Mouse (Mus musculus) testis, adult 2 months (tissue): ENCODE results near the gene Slc2a9. TPM values are rescaled to one million over a fixed set of nuclear protein-coding genes. Genes with fewer than 3 reads are reported as not detected.

Source experiments
- H3K27ac ChIP-seq: fragments of 200-500 bp; 2 replicates; pipeline ENCODE4 v1.5.1; 2012; ENCODE audit warnings: low read depth, low read length; ENCODE audit not compliant: control insufficient read depth, insufficient read depth
- H3K27me3 ChIP-seq: fragments of 200-500 bp; 2 replicates; pipeline ENCODE4 v1.6.1; 2012; ENCODE audit warnings: mild to moderate bottlenecking, low read length, moderate library complexity; ENCODE audit not compliant: control insufficient read depth, insufficient read depth
- H3K36me3 ChIP-seq: fragments of 200-500 bp; 2 replicates; pipeline ENCODE4 v1.6.1; 2012; ENCODE audit warnings: mild to moderate bottlenecking, low read length; ENCODE audit not compliant: control insufficient read depth, insufficient read depth
- H3K4me1 ChIP-seq: fragments of 200-500 bp; 2 replicates; pipeline ENCODE4 v1.6.1; 2012; ENCODE audit warnings: low read length; ENCODE audit not compliant: control insufficient read depth, insufficient read depth
- H3K4me3 ChIP-seq: fragments of 200-500 bp; 2 replicates; pipeline ENCODE4 v1.5.1; 2012; ENCODE audit warnings: low read depth, mild to moderate bottlenecking, low read length, moderate library complexity, mixed read lengths; ENCODE audit not compliant: control insufficient read depth
- CTCF ChIP-seq: fragments of 200-500 bp; IDR thresholded peaks from 2 replicates; pipeline ENCODE4 v1.5.1; 2012; ENCODE audit warnings: low read depth, mild to moderate bottlenecking, inconsistent platforms, low read length, moderate library complexity; ENCODE audit not compliant: control insufficient read depth, insufficient read depth, insufficient replicate concordance
- POLR2A ChIP-seq: fragments of 200-500 bp; IDR thresholded peaks from 2 replicates; pipeline ENCODE4 v1.6.1; 2012; ENCODE audit warnings: low read depth, mild to moderate bottlenecking, inconsistent platforms, low read length, moderate library complexity; ENCODE audit not compliant: control insufficient read depth
- polyA plus RNA-seq: library from polyadenylated mRNA; depleted of rRNA; stranded (reverse); fragments of >200 nt; gene quantifications from 2 replicates; pipeline ENCODE4 v1.2.3, GENCODE M21; 2012

Gene Slc2a9
- polyA plus RNA-seq, 1 experiment = 0.19 TPM

DNA sequence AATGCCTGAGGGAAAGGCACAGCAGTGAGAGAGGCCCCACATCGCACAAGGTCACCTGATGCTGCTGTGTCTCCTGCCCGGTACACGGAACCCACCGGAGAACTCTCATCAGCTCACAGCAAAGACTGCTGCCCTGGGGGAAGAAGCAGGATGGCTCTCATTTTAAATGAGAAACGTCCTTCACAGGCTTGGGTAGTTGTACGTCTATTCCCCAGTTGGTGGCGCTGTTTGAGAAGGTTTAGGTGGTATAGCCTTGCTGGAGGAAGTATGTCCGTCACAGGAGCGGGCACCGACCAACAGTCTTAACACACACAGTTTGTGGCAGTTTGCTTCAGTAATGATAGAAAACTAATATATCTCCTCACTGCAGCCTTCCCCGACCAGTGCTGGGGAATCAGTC is 66.3 kb downstream of the Slc2a9 start:
- TF ChIP-seq CTCF (peak; percentile 29; the same call in 1 of the 2 replicates), POLR2A (no peak)
- Histone ChIP-seq H3K36me3 (no peaks in the 10 kb centered on the region), H3K4me1 (no peaks in the 10 kb centered on the region), H3K27ac (no peak overlapping the region), H3K4me3 (no peak overlapping the region), H3K27me3 (no peaks in the 10 kb centered on the region)

DNA sequence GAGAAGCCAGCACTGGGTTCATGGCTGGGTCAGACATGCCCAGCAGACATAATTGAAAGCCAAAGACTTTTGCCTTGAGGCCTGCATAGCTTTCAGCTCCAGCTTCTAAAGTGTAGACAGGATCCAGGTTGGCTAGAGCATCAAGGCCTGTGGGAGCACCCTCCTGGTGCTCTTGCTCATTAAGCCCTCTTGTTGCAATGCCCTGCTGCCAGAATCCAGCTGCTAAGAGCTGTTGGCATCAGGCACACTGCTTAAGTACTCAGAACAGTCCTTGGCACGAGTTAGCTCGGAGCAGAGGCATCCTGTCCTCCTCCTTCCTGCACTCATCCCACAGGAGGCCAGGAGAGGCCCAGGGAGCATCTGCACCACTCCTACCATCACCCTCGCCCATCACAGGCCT is 68.1 kb downstream of the Slc2a9 start:
- Histone ChIP-seq H3K27ac (no peak overlapping the region), H3K27me3 (no peaks in the 10 kb centered on the region), H3K36me3 (no peaks in the 10 kb centered on the region), H3K4me3 (no peak overlapping the region), H3K4me1 (no peaks in the 10 kb centered on the region)
- TF ChIP-seq POLR2A (no peak), CTCF (no peak)

DNA sequence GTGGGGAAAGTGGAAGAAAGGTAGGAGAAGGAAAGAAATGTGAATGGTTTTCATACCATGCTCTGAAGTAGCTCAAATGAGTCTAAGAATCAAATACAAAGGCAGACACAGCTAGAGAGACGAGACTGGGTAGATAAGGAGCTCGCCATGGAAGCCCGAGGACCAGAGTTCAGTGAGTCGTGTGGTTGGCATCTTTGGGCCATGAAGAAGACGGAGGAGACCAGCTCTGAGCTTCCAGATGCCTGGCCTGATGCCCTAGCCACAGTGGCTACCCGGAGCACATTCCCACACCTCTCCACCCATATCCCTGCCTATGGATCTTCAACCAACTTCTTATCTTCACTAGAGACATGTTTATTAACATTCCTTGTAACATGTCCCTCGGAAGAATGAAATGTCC is 71.7 kb downstream of the Slc2a9 start:
- no peaks in the 10 kb centered on the region for H3K36me3 ChIP-seq
- no peaks in the 10 kb centered on the region for H3K4me1 ChIP-seq
- no peak overlapping the region for H3K27ac ChIP-seq
- no peak for TF ChIP-seq CTCF
- no peak for TF ChIP-seq POLR2A
- no peak overlapping the region for H3K4me3 ChIP-seq
- H3K27me3 ChIP-seq = no peaks in the 10 kb centered on the region

DNA sequence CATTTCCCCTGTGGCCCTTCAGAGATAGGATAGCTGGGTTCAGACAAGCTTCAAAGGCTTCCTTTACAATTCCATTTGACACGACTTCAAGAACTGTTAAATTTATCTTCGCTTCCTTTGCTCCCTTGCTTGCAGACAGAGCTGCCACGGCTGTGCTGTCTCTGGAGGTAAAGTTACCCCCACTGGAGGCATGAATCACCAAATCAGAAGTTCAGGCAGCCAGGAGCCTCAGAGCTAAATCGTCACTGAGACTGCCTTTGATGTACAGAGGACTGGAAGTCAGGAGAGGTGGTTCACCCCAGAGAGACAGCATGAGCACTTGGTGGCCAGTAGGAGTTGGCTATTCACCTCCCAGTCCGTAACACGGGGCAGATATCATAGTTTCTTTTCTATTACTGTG is 73.8 kb downstream of the Slc2a9 start:
- Histone ChIP-seq H3K4me1 (no peaks in the 10 kb centered on the region), H3K27me3 (no peaks in the 10 kb centered on the region), H3K27ac (no peak overlapping the region), H3K4me3 (no peak overlapping the region), H3K36me3 (no peaks in the 10 kb centered on the region)
- TF ChIP-seq CTCF (no peak), POLR2A (no peak)

DNA sequence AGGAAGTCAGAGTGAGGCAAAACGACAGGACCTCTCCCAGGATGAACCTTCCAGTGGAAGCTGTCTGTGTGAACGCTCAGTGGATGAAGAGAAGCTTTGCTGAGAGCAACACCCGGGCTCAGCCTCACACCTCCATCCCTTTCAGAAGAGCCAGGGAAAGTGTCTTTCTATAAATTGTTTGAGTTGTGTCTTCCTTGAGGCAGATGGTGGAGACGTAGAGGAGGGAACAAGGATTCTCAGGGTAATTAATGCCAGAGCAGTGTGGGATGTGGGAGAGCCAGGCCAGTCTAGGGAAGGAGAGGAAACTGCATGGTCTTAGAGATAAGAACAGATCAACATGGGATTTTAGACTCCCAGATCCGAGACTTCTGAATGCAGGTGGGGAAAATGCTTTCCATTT is 75.2 kb downstream of the Slc2a9 start:
- Histone ChIP-seq H3K4me3 (no peak overlapping the region), H3K27me3 (no peaks in the 10 kb centered on the region), H3K36me3 (no peaks in the 10 kb centered on the region), H3K27ac (no peak overlapping the region), H3K4me1 (no peaks in the 10 kb centered on the region)
- TF ChIP-seq CTCF (no peak), POLR2A (no peak)

DNA sequence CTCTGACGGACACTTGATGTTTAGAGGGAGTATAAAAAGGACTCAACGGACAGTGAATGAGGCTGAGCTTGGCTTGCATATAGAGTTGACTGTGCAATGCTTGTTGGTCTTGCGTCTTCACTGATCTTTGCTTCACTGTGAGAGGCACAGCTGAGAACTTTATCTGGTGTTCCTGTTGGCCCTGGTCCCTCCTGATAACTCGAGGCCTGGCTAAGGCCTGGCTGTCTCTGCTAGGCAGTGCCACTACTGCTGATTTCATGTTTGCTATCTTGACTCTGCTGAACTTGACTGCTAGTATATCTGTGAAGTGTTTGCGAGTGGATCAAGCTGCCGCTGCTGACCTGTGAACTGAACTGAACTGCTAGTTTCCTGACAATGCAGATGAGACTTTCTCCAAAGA is 77.4 kb downstream of the Slc2a9 start:
- no peak overlapping the region for H3K27ac ChIP-seq
- TF ChIP-seq POLR2A (no peak), CTCF (no peak)

DNA sequence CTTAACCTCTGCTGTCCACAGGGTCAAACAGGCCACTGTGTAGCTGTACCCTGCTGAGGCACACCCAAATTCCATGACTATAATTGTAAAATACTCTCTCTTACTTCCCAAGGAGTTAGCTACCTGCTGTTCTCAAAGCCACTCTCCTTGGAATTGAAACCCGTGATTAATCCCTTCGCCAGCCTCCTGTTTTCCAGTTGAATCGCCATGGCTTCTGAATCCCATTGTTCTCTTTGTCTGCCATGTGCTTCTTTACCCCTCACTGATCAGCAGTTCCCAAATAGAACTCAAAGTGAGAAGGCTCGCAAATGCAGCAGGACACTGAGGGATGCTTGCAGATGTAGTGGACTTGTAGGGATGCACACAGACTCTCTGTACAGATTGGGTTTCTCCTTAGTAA is 80.5 kb downstream of the Slc2a9 start:
- TF ChIP-seq CTCF (no peak), POLR2A (no peak)
- Histone ChIP-seq H3K27ac (no peak overlapping the region), H3K4me3 (no peak overlapping the region), H3K27me3 (no peaks in the 10 kb centered on the region), H3K36me3 (no peaks in the 10 kb centered on the region), H3K4me1 (no peaks in the 10 kb centered on the region)

More for the DNA sequence above, 77.4 kb downstream of the Slc2a9 start:
- Histone ChIP-seq H3K4me1 (no peaks in the 10 kb centered on the region), H3K36me3 (no peaks in the 10 kb centered on the region), H3K4me3 (no peak overlapping the region), H3K27me3 (no peaks in the 10 kb centered on the region)

DNA sequence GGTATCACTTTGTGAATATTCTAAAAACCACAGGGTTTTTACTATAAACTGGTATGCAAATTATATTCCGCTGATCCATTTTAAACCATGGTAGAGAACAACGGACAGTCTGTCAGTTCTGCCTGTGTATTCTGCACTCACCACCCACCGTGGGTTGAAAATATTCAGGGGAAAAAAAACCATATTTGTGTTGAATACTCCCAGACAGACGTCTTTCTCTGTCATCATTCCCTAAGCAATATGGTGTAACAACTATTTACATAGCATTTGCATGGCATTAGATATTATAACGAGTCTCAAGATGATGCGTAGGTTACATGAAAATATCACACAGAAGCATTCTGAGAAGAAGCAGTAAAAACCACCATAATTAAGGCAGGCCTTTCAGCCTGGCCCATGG is 84.1 kb downstream of the Slc2a9 start:
- no peaks in the 10 kb centered on the region for H3K36me3 ChIP-seq
- H3K27ac ChIP-seq = no peak overlapping the region
- H3K4me1 ChIP-seq = no peaks in the 10 kb centered on the region
- H3K27me3 ChIP-seq = no peaks in the 10 kb centered on the region
- H3K4me3 ChIP-seq = no peak overlapping the region
- TF ChIP-seq CTCF (no peak), POLR2A (no peak)

DNA sequence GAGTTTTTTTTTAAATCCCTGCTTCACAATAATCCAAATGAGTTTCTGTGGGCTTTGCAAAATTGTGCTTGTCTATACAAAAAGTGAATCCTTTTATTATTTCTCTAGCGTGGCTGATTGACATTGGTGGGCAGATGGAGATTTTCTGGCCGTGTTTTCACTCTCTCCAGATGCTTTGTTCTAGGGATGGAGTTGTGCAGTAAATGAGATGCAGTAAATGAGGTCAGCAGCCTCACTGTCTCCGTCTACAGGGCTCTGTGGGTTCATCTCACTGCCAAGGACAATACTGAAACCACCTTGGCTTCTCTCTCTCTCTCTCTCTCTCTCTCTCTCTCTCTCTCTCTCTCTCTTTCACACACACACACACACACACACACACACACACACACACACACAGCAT is 99.3 kb downstream of the Slc2a9 start:
- H3K4me1 ChIP-seq = no peaks in the 10 kb centered on the region
- TF ChIP-seq POLR2A (no peak), CTCF (no peak)
- H3K36me3 ChIP-seq = no peaks in the 10 kb centered on the region
- no peaks in the 10 kb centered on the region for H3K27me3 ChIP-seq
- H3K27ac ChIP-seq = no peak overlapping the region
- H3K4me3 ChIP-seq = no peak overlapping the region
